Mouse (Mus musculus) neural tube, embryonic 13.5 days (tissue): Measurements from ENCODE around the gene Padi2. TPM values are rescaled to one million over a fixed set of nuclear protein-coding genes. Genes with fewer than 3 reads are reported as not detected.

Source experiments
- ATAC-seq: fragments of 200-750 bp; cut with Nextera tagmentation; 2 replicates; pipeline ENCODE4 v1.8.0; 2017; ENCODE audit warnings: low read depth, mild to moderate bottlenecking, moderate TSS enrichment, moderate library complexity
- H3K27ac ChIP-seq: fragments of 300-500 bp; sonication (generic); replicated peaks from 2 replicates; pipeline ENCODE4 v1.5.1; 2015; ENCODE audit warnings: moderate library complexity, mild to moderate bottlenecking, inconsistent platforms
- H3K27me3 ChIP-seq: fragments of 300-500 bp; sonication (generic); 2 replicates; pipeline ENCODE4 v1.6.1; 2015; ENCODE audit warnings: mild to moderate bottlenecking, inconsistent platforms
- H3K36me3 ChIP-seq: fragments of 300-500 bp; sonication (generic); 2 replicates; pipeline ENCODE4 v1.6.1; 2015; ENCODE audit warnings: mild to moderate bottlenecking, inconsistent platforms
- H3K4me1 ChIP-seq: fragments of 300-500 bp; sonication (generic); replicated peaks from 2 replicates; pipeline ENCODE4 v1.6.1; 2015; ENCODE audit warnings: inconsistent platforms
- H3K4me2 ChIP-seq: fragments of 300-500 bp; sonication (generic); 2 replicates; pipeline ENCODE4 v1.6.1; 2015; ENCODE audit warnings: inconsistent platforms, mild to moderate bottlenecking, moderate library complexity
- H3K4me3 ChIP-seq: fragments of 300-500 bp; sonication (generic); 2 replicates; pipeline ENCODE4 v1.5.1; 2015; ENCODE audit warnings: mild to moderate bottlenecking, inconsistent platforms
- H3K9ac ChIP-seq: fragments of 300-500 bp; sonication (generic); 2 replicates; pipeline ENCODE4 v1.6.1; 2015; ENCODE audit warnings: moderate library complexity, mild to moderate bottlenecking, inconsistent platforms
- H3K9me3 ChIP-seq: fragments of 300-500 bp; sonication (generic); 2 replicates; pipeline ENCODE4 v1.6.1; 2016; ENCODE audit warnings: inconsistent platforms
- WGBS: fragments of 180-500 bp; shearing (Covaris S2); methylation state at CpG from one replicate; pipeline ENCODE4 v1.1.7; 2015; 5-methylcytosine and 5-hydroxymethylcytosine counted together
- polyA plus RNA-seq: library from polyadenylated mRNA; unstranded; fragments of >200 nt; fragmentation: Nextera tagmentation; extraction: Ambion mirVana; gene quantifications from 2 replicates; pipeline ENCODE4 v1.2.1, GENCODE M21; 2015

Gene Padi2
- polyA plus RNA-seq, 1 experiment from 2014 or later = 4.4 TPM

DNA sequence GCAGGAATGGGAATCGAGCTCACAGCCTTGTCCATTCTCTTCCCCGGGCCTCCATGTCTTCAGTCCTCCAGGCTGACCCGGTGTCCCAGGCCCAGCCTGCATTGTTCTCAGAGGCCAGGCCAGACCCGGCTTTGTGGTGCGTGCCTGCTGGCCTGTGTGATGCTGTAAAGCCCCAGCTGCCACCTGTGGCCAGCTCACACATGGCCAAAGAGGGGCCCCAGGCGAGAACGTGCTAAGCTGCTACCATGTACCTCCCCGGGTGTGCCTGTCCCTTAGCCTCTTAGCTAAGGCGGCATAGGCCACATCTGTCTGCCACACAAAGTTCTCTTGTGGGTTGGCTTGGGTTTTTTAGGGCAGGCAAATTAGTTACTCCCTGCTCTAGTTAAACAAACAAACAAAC is 29.5 kb downstream of the Padi2 start:
- H3K4me1 ChIP-seq = peaks cover 14% of the 10 kb centered on the region
- no peak overlapping the region for H3K9ac ChIP-seq
- 0 out of 2 replicates have a peak, but pooled peaks cover 4% of the 10 kb centered on the region for H3K9me3 ChIP-seq
- no peaks in the 10 kb centered on the region for H3K27me3 ChIP-seq
- H3K4me2 ChIP-seq = no peak overlapping the region
- H3K4me3 ChIP-seq = no peak overlapping the region
- ATAC-seq = no peak
- WGBS = 66% methylated on average over 9 of the region's 9 CpGs
- H3K27ac ChIP-seq = no peak overlapping the region
- no peaks in the 10 kb centered on the region for H3K36me3 ChIP-seq

GRCm38 (mm10) chr4:140944356-140944755 is 38.2 kb downstream of the Padi2 start:
- no peak for ATAC-seq
- H3K9me3 ChIP-seq = no peaks in the 10 kb centered on the region
- 87% methylated on average over 12 of the region's 12 CpGs for whole genome bisulfite sequencing

DNA sequence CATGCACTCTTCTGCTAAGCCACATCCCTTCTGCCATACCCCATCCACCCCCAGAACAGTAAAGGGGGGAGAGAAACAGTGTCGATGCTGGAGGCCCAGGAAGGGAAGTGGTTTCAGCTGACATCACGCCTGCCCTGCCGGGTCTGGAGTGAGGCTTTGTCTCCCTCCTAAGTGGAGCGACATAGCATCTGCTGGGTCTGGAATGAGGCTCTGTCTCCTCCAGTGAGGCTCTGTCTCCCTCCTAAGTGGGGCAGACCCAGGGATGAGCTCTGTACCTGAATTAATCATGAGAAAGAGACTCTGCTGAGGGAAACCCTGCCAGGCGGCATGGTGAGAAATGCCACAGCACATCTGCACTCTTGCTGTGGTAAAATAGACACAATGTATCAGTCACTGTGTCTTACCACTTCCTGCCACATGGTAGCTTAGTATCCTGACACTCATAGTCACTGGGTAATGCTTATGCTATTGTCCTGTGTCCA is 38.9 kb downstream of the Padi2 start:
- Histone ChIP-seq H3K4me3 (no peak overlapping the region), H3K9ac (no peak overlapping the region), H3K27me3 (no peaks in the 10 kb centered on the region), H3K9me3 (no peaks in the 10 kb centered on the region), H3K36me3 (no peaks in the 10 kb centered on the region), H3K27ac (no peak overlapping the region), H3K4me1 (no peaks in the 10 kb centered on the region), H3K4me2 (no peak overlapping the region)
- no peak for ATAC-seq
- WGBS = 82% methylated on average over 5 of the region's 5 CpGs

More at GRCm38 (mm10) chr4:140944356-140944755, 38.2 kb downstream of the Padi2 start:
- no peak overlapping the region for H3K27ac ChIP-seq
- H3K4me2 ChIP-seq = no peak overlapping the region
- no peak overlapping the region for H3K4me3 ChIP-seq
- no peaks in the 10 kb centered on the region for H3K27me3 ChIP-seq
- no peaks in the 10 kb centered on the region for H3K36me3 ChIP-seq
- no peaks in the 10 kb centered on the region for H3K4me1 ChIP-seq
- no peak overlapping the region for H3K9ac ChIP-seq

GRCm38 (mm10) chr4:140945571-140945970 is 39.4 kb downstream of the Padi2 start:
- no peak overlapping the region for H3K4me3 ChIP-seq

DNA sequence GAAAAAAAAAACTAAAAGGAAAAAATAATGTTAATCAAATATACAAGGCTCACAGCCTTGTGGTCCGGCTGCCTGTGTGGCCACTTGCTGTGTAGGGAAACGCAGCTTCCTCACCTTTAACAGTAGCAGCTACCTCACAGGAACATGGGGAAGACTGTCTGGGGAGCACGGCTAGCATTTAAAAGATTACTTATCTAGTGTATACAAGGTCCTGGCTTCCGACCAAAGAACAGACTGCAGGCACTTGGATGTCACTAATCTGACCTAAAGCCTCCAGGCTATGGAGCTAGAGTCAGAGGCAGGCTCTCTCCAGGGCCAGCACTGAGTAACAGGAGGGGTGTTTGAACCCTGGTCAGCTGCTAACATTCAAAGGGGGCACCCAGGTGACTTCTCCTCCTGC is 39.9 kb downstream of the Padi2 start:
- no peak overlapping the region for H3K4me3 ChIP-seq
- 80% methylated on average over 4 of the region's 4 CpGs for WGBS
- H3K9ac ChIP-seq = no peak overlapping the region
- H3K36me3 ChIP-seq = no peaks in the 10 kb centered on the region
- H3K27ac ChIP-seq = no peak overlapping the region
- no peak overlapping the region for H3K4me2 ChIP-seq
- H3K4me1 ChIP-seq = no peaks in the 10 kb centered on the region
- no peaks in the 10 kb centered on the region for H3K27me3 ChIP-seq
- no peaks in the 10 kb centered on the region for H3K9me3 ChIP-seq
- no peak for ATAC-seq

More at GRCm38 (mm10) chr4:140945571-140945970, 39.4 kb downstream of the Padi2 start:
- no peak overlapping the region for H3K4me2 ChIP-seq
- H3K27ac ChIP-seq = no peak overlapping the region
- no peak overlapping the region for H3K9ac ChIP-seq
- no peak for ATAC-seq
- no peaks in the 10 kb centered on the region for H3K36me3 ChIP-seq
- H3K9me3 ChIP-seq = no peaks in the 10 kb centered on the region
- H3K27me3 ChIP-seq = no peaks in the 10 kb centered on the region
- no peaks in the 10 kb centered on the region for H3K4me1 ChIP-seq
- 86% methylated on average over 4 of the region's 4 CpGs for WGBS

- H3K4me1 ChIP-seq = no peaks in the 10 kb centered on the region
- no peak overlapping the region for H3K27ac ChIP-seq
- H3K36me3 ChIP-seq = no peaks in the 10 kb centered on the region
- H3K4me2 ChIP-seq = no peak overlapping the region
- H3K9ac ChIP-seq = no peak overlapping the region
- 75% methylated on average over 14 of the region's 14 CpGs for WGBS
- no peaks in the 10 kb centered on the region for H3K27me3 ChIP-seq
- H3K9me3 ChIP-seq = no peaks in the 10 kb centered on the region
- no peak overlapping the region for H3K4me3 ChIP-seq
- no peak for ATAC-seq
Measured at GRCm38 (mm10) chr4:140946580-140947205, 40.5 kb downstream of the Padi2 start.

- no peaks in the 10 kb centered on the region for H3K36me3 ChIP-seq
- no peak for ATAC-seq
- no peak overlapping the region for H3K27ac ChIP-seq
- H3K4me3 ChIP-seq = no peak overlapping the region
- WGBS = 88% methylated on average over 12 of the region's 12 CpGs
- H3K27me3 ChIP-seq = no peaks in the 10 kb centered on the region
- H3K4me2 ChIP-seq = no peak overlapping the region
- H3K9me3 ChIP-seq = no peaks in the 10 kb centered on the region
- H3K9ac ChIP-seq = no peak overlapping the region
- H3K4me1 ChIP-seq = no peaks in the 10 kb centered on the region
Measured at GRCm38 (mm10) chr4:140947487-140948440, 41.6 kb downstream of the Padi2 start.

DNA sequence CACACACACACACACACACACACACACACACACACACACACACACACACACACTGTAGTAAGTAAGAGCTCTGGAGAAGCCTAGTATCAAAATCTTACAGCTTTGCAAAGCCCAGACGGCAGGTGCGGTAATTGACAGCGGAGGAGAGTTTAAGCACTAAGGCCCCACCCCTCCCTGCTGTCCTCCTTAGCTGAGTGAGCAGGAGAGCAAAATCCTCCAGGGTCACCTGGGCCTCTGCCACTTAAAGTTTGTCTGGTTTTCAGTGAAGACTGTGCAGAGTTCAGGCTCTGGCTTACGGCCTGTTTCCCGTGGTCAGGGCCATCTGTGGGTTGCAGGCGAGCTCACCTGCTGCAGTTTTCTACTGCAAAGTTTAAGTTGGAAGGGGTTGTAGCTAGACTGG is 42.3 kb downstream of the Padi2 start:
- Histone ChIP-seq H3K4me3 (no peak overlapping the region), H3K4me1 (no peaks in the 10 kb centered on the region), H3K9ac (no peak overlapping the region), H3K4me2 (no peak overlapping the region), H3K27ac (no peak overlapping the region), H3K36me3 (no peaks in the 10 kb centered on the region), H3K27me3 (no peaks in the 10 kb centered on the region), H3K9me3 (no peaks in the 10 kb centered on the region)
- no peak for ATAC-seq
- WGBS = 90% methylated on average over 6 of the region's 6 CpGs

DNA sequence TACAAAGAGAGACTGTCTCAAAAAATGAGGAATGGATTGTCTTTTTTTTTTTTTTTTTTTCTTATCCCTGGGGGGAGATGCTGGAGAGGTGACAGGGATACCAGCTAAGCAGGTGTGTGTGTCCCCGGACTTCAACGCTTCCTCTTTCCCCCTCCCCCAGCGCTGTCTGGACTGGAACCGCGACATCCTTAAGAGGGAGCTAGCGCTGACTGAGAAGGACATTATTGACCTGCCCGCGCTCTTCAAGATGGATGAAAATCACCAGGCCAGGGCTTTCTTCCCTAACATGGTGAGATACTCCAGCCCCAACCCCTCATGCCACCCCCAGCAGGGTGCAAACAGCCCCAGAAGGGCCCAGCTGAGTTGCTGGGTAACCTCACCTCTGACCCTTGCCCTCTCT is 42.9 kb downstream of the Padi2 start:
- H3K4me1 ChIP-seq = no peaks in the 10 kb centered on the region
- 86% methylated on average over 8 of the region's 8 CpGs for WGBS
- no peak overlapping the region for H3K4me2 ChIP-seq
- no peak overlapping the region for H3K9ac ChIP-seq
- no peak overlapping the region for H3K27ac ChIP-seq
- H3K27me3 ChIP-seq = no peaks in the 10 kb centered on the region
- ATAC-seq = no peak
- no peaks in the 10 kb centered on the region for H3K36me3 ChIP-seq
- H3K4me3 ChIP-seq = no peak overlapping the region
- H3K9me3 ChIP-seq = no peaks in the 10 kb centered on the region

GRCm38 (mm10) chr4:140949616-140950015 is 43.5 kb downstream of the Padi2 start:
- H3K4me2 ChIP-seq = no peak overlapping the region
- WGBS = 87% methylated on average over 16 of the region's 16 CpGs
- H3K4me1 ChIP-seq = no peaks in the 10 kb centered on the region
- no peak overlapping the region for H3K4me3 ChIP-seq
- H3K36me3 ChIP-seq = no peaks in the 10 kb centered on the region
- no peaks in the 10 kb centered on the region for H3K9me3 ChIP-seq
- no peak overlapping the region for H3K9ac ChIP-seq
- H3K27me3 ChIP-seq = no peaks in the 10 kb centered on the region
- H3K27ac ChIP-seq = no peak overlapping the region
- ATAC-seq = no peak

- Histone ChIP-seq H3K27ac (no peak overlapping the region), H3K27me3 (peaks cover 5% of the 10 kb centered on the region; the same call in 1 of the 2 replicates), H3K4me3 (no peak overlapping the region), H3K9ac (no peak overlapping the region), H3K36me3 (no peaks in the 10 kb centered on the region), H3K4me2 (no peak overlapping the region), H3K9me3 (no peaks in the 10 kb centered on the region), H3K4me1 (no peaks in the 10 kb centered on the region)
- WGBS = 65% methylated on average over 3 of the region's 3 CpGs
- no peak for ATAC-seq
Measured at GRCm38 (mm10) chr4:140950574-140950973, 44.4 kb downstream of the Padi2 start.

DNA sequence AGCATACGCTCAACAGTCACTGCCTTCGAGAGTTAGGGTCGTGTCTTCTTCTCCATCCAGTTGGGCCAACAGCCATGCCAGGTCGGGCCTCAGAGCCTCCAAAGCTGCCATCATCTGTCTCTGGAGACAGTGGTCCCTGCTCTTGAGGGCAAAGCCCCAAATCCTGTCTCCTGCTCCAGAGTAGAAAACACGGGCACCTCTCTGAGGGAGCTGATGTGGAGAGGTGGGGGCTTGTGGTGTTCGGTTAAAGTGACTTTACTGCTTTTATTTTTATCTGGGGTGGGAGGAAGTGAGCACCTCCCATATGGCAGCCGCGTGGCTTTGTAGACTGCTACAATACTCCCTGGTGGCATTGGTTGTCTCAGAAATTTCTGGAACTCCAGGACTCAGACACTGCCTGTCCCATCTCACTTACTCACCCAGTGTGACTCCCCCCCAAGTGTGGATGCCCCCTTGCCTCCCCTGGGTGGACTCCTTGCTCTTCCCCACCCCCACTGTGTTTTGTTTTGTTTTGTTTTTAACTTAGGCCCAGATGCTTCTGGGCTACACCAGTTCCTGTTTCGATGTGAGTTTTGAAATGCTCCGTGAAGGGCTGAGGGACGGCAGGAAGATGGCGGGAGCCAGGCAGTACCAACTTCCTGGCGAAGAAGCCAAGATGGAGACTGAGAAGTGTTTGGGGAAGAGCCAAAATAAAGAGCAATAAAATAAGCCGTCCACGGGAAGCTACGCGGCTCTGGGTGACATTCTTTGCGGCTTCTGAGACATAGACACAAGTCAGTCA is 45.9 kb downstream of the Padi2 start:
- Histone ChIP-seq H3K9me3 (no peaks in the 10 kb centered on the region), H3K4me3 (no peak overlapping the region), H3K9ac (no peak overlapping the region), H3K27me3 (peaks cover 12% of the 10 kb centered on the region), H3K27ac (no peak overlapping the region), H3K4me2 (no peak overlapping the region), H3K36me3 (no peaks in the 10 kb centered on the region), H3K4me1 (peaks cover 5% of the 10 kb centered on the region; the same call in 1 of the 2 replicates)
- ATAC-seq = no peak
- WGBS = 89% methylated on average over 18 of the region's 18 CpGs
